27 mouse cellular contexts compared by ENCODE assay signal in the genomic region with DNA sequence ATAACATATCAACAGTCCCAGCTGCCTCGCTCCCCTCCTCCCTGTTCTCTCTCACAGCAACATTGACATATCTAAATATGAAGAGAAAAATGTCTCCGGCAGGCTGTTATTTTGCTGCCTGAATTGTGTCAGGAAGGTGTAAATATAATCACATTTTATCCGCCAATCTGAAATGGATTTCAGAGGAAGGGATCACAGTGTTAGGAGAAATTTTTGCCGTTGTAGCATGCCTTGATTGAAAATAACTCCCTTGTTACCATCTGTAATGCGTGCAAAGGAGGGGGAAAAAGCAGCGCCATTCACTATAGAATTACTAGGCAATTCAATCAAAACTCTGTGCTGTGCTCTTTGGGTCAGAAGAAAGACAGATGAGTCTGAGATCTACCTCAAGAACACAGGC.
"Had no signal": no experiment of that assay in that cellular context is flagged by ENCODE, and none has a peak within 500 bp of the region (broad histone marks: within the 10 kb centered on the region; RNA-seq: fewer than 3 reads in every experiment).

No protein-coding gene starts in this region.

- H3K27me3 ChIP-seq: heart, embryonic 13.5 days; heart, embryonic 15.5 days; hindbrain, embryonic 13.5 days; hindbrain, embryonic 15.5 days; kidney, embryonic 15.5 days; limb, embryonic 12.5 days; liver, embryonic 13.5 days had no signal

- H3K4me3 ChIP-seq: heart, adult 2 months; heart, embryonic 13.5 days; heart, embryonic 15.5 days; hindbrain, embryonic 13.5 days; hindbrain, embryonic 15.5 days; kidney, embryonic 15.5 days; limb, embryonic 10.5 days; limb, embryonic 12.5 days; liver, embryonic 13.5 days had no signal

- H3K4me2 ChIP-seq: heart, embryonic 11.5 days; heart, embryonic 13.5 days; heart, embryonic 15.5 days; hindbrain, embryonic 13.5 days; hindbrain, embryonic 15.5 days; kidney, embryonic 15.5 days; limb, embryonic 12.5 days; liver, embryonic 11.5 days; liver, embryonic 13.5 days had no signal

- H3K27ac ChIP-seq: heart, adult 2 months; heart, embryonic 13.5 days; heart, embryonic 15.5 days; hindbrain, embryonic 13.5 days; hindbrain, embryonic 15.5 days; hindbrain, postnatal 0 days; kidney, embryonic 15.5 days; kidney, postnatal 0 days; limb, embryonic 10.5 days; limb, embryonic 12.5 days; liver, embryonic 13.5 days had no signal

- H3K9me3 ChIP-seq: heart, embryonic 13.5 days; heart, embryonic 15.5 days; hindbrain, embryonic 13.5 days; hindbrain, embryonic 15.5 days; kidney, embryonic 15.5 days; limb, embryonic 10.5 days; limb, embryonic 12.5 days had no signal

- DNase-seq: gastrocnemius, postnatal 14 days; gastrocnemius, postnatal 36 days; heart, adult 11 months; heart, adult 2 months; heart, postnatal 14 days; heart, postnatal 36 days; kidney, adult 11 months; kidney, adult 2 months; kidney, adult 9 months; kidney, postnatal 14 days; kidney, postnatal 36 days; layer of hippocampus, adult 9-11 months; layer of hippocampus, postnatal 36 days; liver; liver, embryonic 13.5 days had no signal

- H3K9ac ChIP-seq: heart, embryonic 13.5 days; heart, embryonic 15.5 days; hindbrain, embryonic 13.5 days; hindbrain, embryonic 15.5 days; kidney, embryonic 15.5 days; limb, embryonic 12.5 days; liver, embryonic 13.5 days had no signal

- H3K4me1 ChIP-seq: kidney, embryonic 15.5 days; liver, embryonic 13.5 days had no signal

- ATAC-seq: hindbrain, postnatal 0 days; intestine, embryonic 16.5 days had no signal

- H3K36me3 ChIP-seq: heart, embryonic 13.5 days; heart, embryonic 15.5 days; hindbrain, embryonic 13.5 days; hindbrain, embryonic 15.5 days; kidney, embryonic 15.5 days; limb, embryonic 10.5 days; limb, embryonic 12.5 days; liver, embryonic 13.5 days had no signal
